13 mouse cellular contexts compared by ENCODE assay signal in the genomic region with DNA sequence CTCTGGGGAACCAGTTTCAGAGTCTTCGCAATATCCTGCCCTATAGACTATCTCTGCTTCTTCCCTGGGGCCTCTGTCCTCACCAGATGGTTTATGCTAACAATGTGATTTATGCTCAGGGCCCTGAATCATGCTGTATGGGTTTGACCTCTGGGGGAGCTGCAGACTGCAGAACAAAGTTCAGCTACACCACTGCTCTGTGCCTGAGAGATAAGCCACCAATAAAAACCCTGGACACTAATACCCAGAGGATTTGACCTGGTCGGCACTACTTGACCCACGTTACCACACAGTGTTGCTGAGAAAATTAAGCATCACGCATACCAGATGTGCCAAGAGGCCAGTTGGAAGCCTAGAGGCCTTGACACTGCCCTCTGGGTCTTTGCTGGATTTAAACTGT. TPM values are rescaled to one million over a fixed set of nuclear protein-coding genes. Genes with fewer than 3 reads are reported as not detected.
DNase-seq lines count a peak whose midpoint lies in the region; ATAC-seq and TF ChIP-seq lines count a peak whose summit lies in the region.
"Had no signal": no experiment of that assay in that cellular context is flagged by ENCODE, and none has a peak within 500 bp of the region (broad histone marks: within the 10 kb centered on the region; RNA-seq: fewer than 3 reads in every experiment).

No protein-coding gene starts in this region.

- H3K4me3 ChIP-seq in heart, adult 2 months, result no peak overlapping the region
- no peak overlapping the region for H3K4me3 ChIP-seq in heart, embryonic 12.5 days

- no peak overlapping the region for H3K4me2 ChIP-seq in heart, embryonic 12.5 days

- intact Hi-C loops in heart, adult 2 months (cut with DNase I), result no loop called here

- WGBS in heart, adult 2 months, result 71% methylated on average over 4 of the region's 4 CpGs
- 73% methylated on average over 4 of the region's 4 CpGs for WGBS in heart, embryonic 12.5 days

- H3K4me1 ChIP-seq in heart, adult 2 months (ENCODE audit: control insufficient read depth, insufficient read depth, low read length), result no peaks in the 10 kb centered on the region
- peaks cover 24% of the 10 kb centered on the region for H3K4me1 ChIP-seq in heart, embryonic 12.5 days (replicated peaks)

- no peak overlapping the region for H3K9ac ChIP-seq in heart, adult 2 months (ENCODE audit: low read depth, low read length)
- no peak overlapping the region for H3K9ac ChIP-seq in heart, embryonic 12.5 days

- no peaks in the 10 kb centered on the region for H3K9me3 ChIP-seq in heart, embryonic 12.5 days (replicated peaks)

- TF ChIP-seq POLR2A in heart, adult 2 months (IDR thresholded peaks at IDR 0.05; ENCODE audit: insufficient read depth, low read depth, low read length), result no peak

- no peak for DNase-seq in heart, adult 2 months
- DNase-seq in A20 (ENCODE audit: low read depth, low spot score), result peak; percentile 25
- DNase-seq in embryo, embryonic 11 days, result peak; percentile 82
- DNase-seq in kidney, postnatal 36 days, result peak; percentile 48 to 61
- DNase-seq in testis, postnatal 14 days (ENCODE audit: low spot score), result no peak
- no peak for DNase-seq in frontal cortex, postnatal 10 days (ENCODE audit: low spot score in 2 of 2)
- DNase-seq in right cerebral cortex, postnatal 10 days (ENCODE audit: low spot score in 2 of 2), result no peak
- DNase-seq: cerebellum, adult 11-12 months; thymus, postnatal 14 days had no signal

- H3K79me2 ChIP-seq in heart, adult 2 months (replicated peaks; ENCODE audit: control insufficient read depth, insufficient read depth, low read length), result no peaks in the 10 kb centered on the region

- ATAC-seq in heart, embryonic 12.5 days (ENCODE audit: insufficient number of reproducible peaks, low FRiP score), result no peak

- H3K27me3 ChIP-seq in heart, adult 2 months (ENCODE audit: control insufficient read depth, insufficient read depth, low read length), result 0 out of 2 replicates have a peak, but pooled peaks cover 1% of the 10 kb centered on the region
- H3K27me3 ChIP-seq in heart, embryonic 12.5 days (replicated peaks), result no peaks in the 10 kb centered on the region

- TF ChIP-seq EP300 in heart, adult 2 months (IDR thresholded peaks at IDR 0.05; ENCODE audit: insufficient read depth, low read depth, low read length), result no peak

- TF ChIP-seq CTCF in heart, adult 2 months (IDR thresholded peaks at IDR 0.05), result peak; percentile 48

- no peaks in the 10 kb centered on the region for H3K36me3 ChIP-seq in heart, adult 2 months (ENCODE audit: control insufficient read depth, insufficient read depth, low read length)
- H3K36me3 ChIP-seq in heart, embryonic 12.5 days, result no peaks in the 10 kb centered on the region

- no peak overlapping the region for H3K27ac ChIP-seq in heart, adult 2 months
- no peak overlapping the region for H3K27ac ChIP-seq in heart, embryonic 12.5 days (ENCODE audit: poor library complexity, severe bottlenecking)

RNA-seq across cellular contexts. Expression of gene Ccdc182, which starts 3.7 kb away (rescaled TPM):
- not detected for total RNA-seq in heart, adult 2 months (2021)
- polyA plus RNA-seq in heart, adult 2 months (2012; rRNA removed), result not detected in 2 replicates
- 0.26 TPM in 1 of 2 replicates, not detected in the other for polyA plus RNA-seq in heart, embryonic 12.5 days (2016; fragmentation: Nextera tagmentation; extraction: Ambion mirVana)
- total RNA-seq: left cerebral cortex, postnatal 10 days; neutrophil, adult 5-6 weeks had no signal
- polyA plus RNA-seq: gonadal fat pad, adult 2 months had no signal

Comparison
In these comparisons a context has a peak if more than half of its experiments do, and no peak if none do; other contexts are left out.
1. DNase-seq: peak in A20 (single experiment), embryo, embryonic 11 days (single experiment) and kidney, postnatal 36 days (2 of 2); none in heart, adult 2 months (0 of 2), testis, postnatal 14 days (single experiment), frontal cortex, postnatal 10 days (0 of 2) and right cerebral cortex, postnatal 10 days (0 of 2).